Comparison of ENCODE assay signal across 8 mouse cellular contexts in the genomic region with DNA sequence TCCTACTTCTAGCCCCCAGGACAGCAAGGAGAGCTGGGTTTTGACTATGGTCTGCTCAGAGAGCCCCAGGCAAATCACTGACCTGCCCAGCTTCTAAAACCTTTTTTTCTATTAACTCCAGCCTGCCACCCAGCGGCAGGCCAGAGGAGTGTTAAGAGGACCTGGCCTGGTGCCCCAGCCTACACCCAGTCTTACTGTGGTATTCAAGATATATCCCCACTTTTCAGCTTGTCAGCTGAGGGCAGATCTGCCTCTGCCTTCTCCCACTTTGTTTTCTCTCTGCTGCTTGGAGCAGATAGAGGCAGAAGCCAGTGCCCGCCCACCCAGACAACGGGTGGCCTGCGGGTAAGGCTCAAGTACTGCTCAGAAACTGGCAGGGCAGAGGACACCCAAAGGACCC. TPM values are rescaled to one million over a fixed set of nuclear protein-coding genes. Genes with fewer than 3 reads are reported as not detected.
A peak's percentile ranks its signal among the peaks of the same experiment; 100 is the strongest.
DNase-seq lines count a peak whose midpoint lies in the region; ATAC-seq and TF ChIP-seq lines count a peak whose summit lies in the region.

No protein-coding gene starts in this region.

- no peak overlapping the region for H3K27ac ChIP-seq in forebrain, embryonic 10.5 days
- H3K27ac ChIP-seq in forebrain, embryonic 15.5 days (replicated peaks), result no peak overlapping the region
- H3K27ac ChIP-seq in heart, embryonic 12.5 days (ENCODE audit: poor library complexity, severe bottlenecking), result no peak overlapping the region
- peak overlapping the region; percentile 70 for H3K27ac ChIP-seq in liver, postnatal 0 days (ENCODE audit: low read depth)

- H3K36me3 ChIP-seq in forebrain, embryonic 10.5 days (replicated peaks), result peaks cover 36% of the 10 kb centered on the region
- no peaks in the 10 kb centered on the region for H3K36me3 ChIP-seq in forebrain, embryonic 15.5 days
- H3K36me3 ChIP-seq in heart, embryonic 12.5 days, result peaks cover 61% of the 10 kb centered on the region
- H3K36me3 ChIP-seq in liver, postnatal 0 days (replicated peaks; ENCODE audit: insufficient read depth, low read length), result peaks cover 36% of the 10 kb centered on the region

- H3K4me3 ChIP-seq in forebrain, embryonic 10.5 days, result no peak overlapping the region
- no peak overlapping the region for H3K4me3 ChIP-seq in forebrain, embryonic 15.5 days
- H3K4me3 ChIP-seq in heart, embryonic 12.5 days, result no peak overlapping the region
- H3K4me3 ChIP-seq in liver, postnatal 0 days (ENCODE audit: low read depth, low read length), result no peak overlapping the region

- no peak overlapping the region for H3K9ac ChIP-seq in forebrain, embryonic 15.5 days (replicated peaks)
- no peak overlapping the region for H3K9ac ChIP-seq in heart, embryonic 12.5 days
- no peak overlapping the region for H3K9ac ChIP-seq in liver, postnatal 0 days (replicated peaks)

- TF ChIP-seq EP300 in liver, postnatal 0 days (IDR thresholded peaks at IDR 0.05; ENCODE audit: low read depth), result peak; percentile 97

- no peak overlapping the region for H3K4me2 ChIP-seq in forebrain, embryonic 15.5 days (replicated peaks)
- H3K4me2 ChIP-seq in heart, embryonic 12.5 days, result no peak overlapping the region
- H3K4me2 ChIP-seq in liver, postnatal 0 days (ENCODE audit: low read depth, low read length), result peak overlapping the region; percentile 53

- peak; percentile 80 for TF ChIP-seq CTCF in liver, postnatal 0 days (IDR thresholded peaks at IDR 0.05; ENCODE audit: low read depth)

- H3K27me3 ChIP-seq in forebrain, embryonic 10.5 days (ENCODE audit: poor library complexity, severe bottlenecking), result no peaks in the 10 kb centered on the region
- H3K27me3 ChIP-seq in forebrain, embryonic 15.5 days, result no peaks in the 10 kb centered on the region
- no peaks in the 10 kb centered on the region for H3K27me3 ChIP-seq in heart, embryonic 12.5 days (replicated peaks)
- no peaks in the 10 kb centered on the region for H3K27me3 ChIP-seq in liver, postnatal 0 days (ENCODE audit: insufficient read depth, low read length)

- no peaks in the 10 kb centered on the region for H3K9me3 ChIP-seq in forebrain, embryonic 10.5 days
- no peaks in the 10 kb centered on the region for H3K9me3 ChIP-seq in forebrain, embryonic 15.5 days
- no peaks in the 10 kb centered on the region for H3K9me3 ChIP-seq in heart, embryonic 12.5 days (replicated peaks)
- no peaks in the 10 kb centered on the region for H3K9me3 ChIP-seq in liver, postnatal 0 days (ENCODE audit: low read length)

- DNase-seq in forebrain, embryonic 10.5 days (ENCODE audit: extremely low spot score, low spot score), result peak; percentile 28
- peak; percentile 71 for DNase-seq in adrenal gland, adult 2 months
- DNase-seq in embryo, embryonic 9.5 days (ENCODE audit: extremely low spot score), result peak; percentile 37
- DNase-seq in kidney, postnatal 36 days, result peak; percentile 58 to 83
- DNase-seq in liver, postnatal 0 days, result peak; percentile 82
- DNase-seq in right cerebral cortex, postnatal 14 days, result peak; percentile 46

- whole genome bisulfite sequencing in forebrain, embryonic 10.5 days, result 68% methylated on average over 4 of the region's 4 CpGs
- WGBS in forebrain, embryonic 15.5 days, result 62% methylated on average over 4 of the region's 4 CpGs
- WGBS in heart, embryonic 12.5 days, result 49% methylated on average over 4 of the region's 4 CpGs
- WGBS in liver, postnatal 0 days (ENCODE audit: insufficient replicate concordance), result 36% methylated on average over 4 of the region's 4 CpGs

- ATAC-seq in forebrain, embryonic 15.5 days (replicated peaks), result no peak
- ATAC-seq in heart, embryonic 12.5 days (ENCODE audit: insufficient number of reproducible peaks, low FRiP score), result peak; percentile 63
- ATAC-seq in liver, postnatal 0 days, result peak; percentile 96

- H3K4me1 ChIP-seq in forebrain, embryonic 10.5 days, result no peaks in the 10 kb centered on the region
- no peaks in the 10 kb centered on the region for H3K4me1 ChIP-seq in forebrain, embryonic 15.5 days
- H3K4me1 ChIP-seq in heart, embryonic 12.5 days (replicated peaks), result peaks cover 22% of the 10 kb centered on the region
- H3K4me1 ChIP-seq in liver, postnatal 0 days (ENCODE audit: insufficient read depth), result peaks cover 17% of the 10 kb centered on the region

RNA-seq across cellular contexts. Expression of a gene that starts 25.1 kb away (rescaled TPM):
- polyA plus RNA-seq in forebrain, embryonic 10.5 days (2016; fragmentation: Nextera tagmentation; extraction: Ambion mirVana), result 24.4 TPM in 2 replicates
- 38.7 and 39.6 TPM in 2 replicates for polyA plus RNA-seq in forebrain, embryonic 15.5 days (2015; fragmentation: Nextera tagmentation; extraction: Ambion mirVana)
- 10 to 100 TPM; 23.6 to 32.4 TPM for total RNA-seq in adrenal gland, adult 2 months (2021)
- polyA plus RNA-seq in adrenal gland, adult 2 months (2012; rRNA removed), result 13.0 and 14.7 TPM in 2 replicates
- polyA plus RNA-seq in heart, embryonic 12.5 days (2016; fragmentation: Nextera tagmentation; extraction: Ambion mirVana), result 29.4 and 31.6 TPM in 2 replicates
- 9.6 and 9.9 TPM in 2 replicates for polyA plus RNA-seq in liver, postnatal 0 days (2015; fragmentation: Nextera tagmentation; extraction: Ambion mirVana)

Comparison
In these comparisons a context has a peak if more than half of its experiments do, and no peak if none do; other contexts are left out.
1. DNase-seq: peak in every context shown above with its lines; median percentile 82 in liver, postnatal 0 days; 71 in adrenal gland, adult 2 months; 70 in kidney, postnatal 36 days; 46 in right cerebral cortex, postnatal 14 days; 37 in embryo, embryonic 9.5 days; 28 in forebrain, embryonic 10.5 days.